Mouse (Mus musculus): ENCODE measurements around the gene Higd1c. TPM values are rescaled to one million over a fixed set of nuclear protein-coding genes. Genes with fewer than 3 reads are reported as not detected.
"Not testable (repeated sequence)": the region's sequence is repeated elsewhere in the genome, so short reads cannot be mapped to it uniquely, and the experiment has no call there.

Higd1c gene
- polyA plus RNA-seq, 1 experiment from 2014 or later = not detected

- no peak overlapping the region for H3K27ac ChIP-seq (ENCODE audit: low read depth, low read length)
- no peak overlapping the region for H3K4me3 ChIP-seq (ENCODE audit: low read depth, low read length)
- H3K36me3 ChIP-seq (ENCODE audit: control insufficient read depth, insufficient read depth, low read length) = peaks cover 24% of the 10 kb centered on the region
- H3K9me3 ChIP-seq (replicated peaks; ENCODE audit: control insufficient read depth, low read length) = no peaks in the 10 kb centered on the region
- no peak overlapping the region for H3K4me2 ChIP-seq (ENCODE audit: low read length)
- H3K9ac ChIP-seq (ENCODE audit: low read length) = no peak overlapping the region
- no peaks in the 10 kb centered on the region for H3K27me3 ChIP-seq (replicated peaks; ENCODE audit: control insufficient read depth, insufficient read depth, low read length)
- ATAC-seq (no peak), DNase-seq (ENCODE audit: low spot score) (no peak)
- WGBS = 71% methylated on average over 4 of the region's 4 CpGs
- no peaks in the 10 kb centered on the region for H3K4me1 ChIP-seq (ENCODE audit: control insufficient read depth, insufficient read depth, low read length)
These were observed 49.7 kb downstream of the Higd1c start for GRCm38 (mm10) chr15:100414011-100414410.

- no peak for ATAC-seq
- H3K27ac ChIP-seq (ENCODE audit: low read depth, low read length) = no peak overlapping the region
- no peak overlapping the region for H3K4me3 ChIP-seq (ENCODE audit: low read depth, low read length)
- H3K4me2 ChIP-seq (ENCODE audit: low read length) = no peak overlapping the region
- DNase-seq (ENCODE audit: low spot score) = no peak
- no peak overlapping the region for H3K9ac ChIP-seq (ENCODE audit: low read length)
- no peaks in the 10 kb centered on the region for H3K9me3 ChIP-seq (replicated peaks; ENCODE audit: control insufficient read depth, low read length)
- 93% methylated on average over 13 of the region's 13 CpGs for WGBS
- H3K36me3 ChIP-seq (ENCODE audit: control insufficient read depth, insufficient read depth, low read length) = peaks cover 18% of the 10 kb centered on the region
- no peaks in the 10 kb centered on the region for H3K4me1 ChIP-seq (ENCODE audit: control insufficient read depth, insufficient read depth, low read length)
- no peaks in the 10 kb centered on the region for H3K27me3 ChIP-seq (replicated peaks; ENCODE audit: control insufficient read depth, insufficient read depth, low read length)
These were observed 50.6 kb downstream of the Higd1c start for GRCm38 (mm10) chr15:100414942-100415341.

GRCm38 (mm10) chr15:100415684-100416083 lies 51.3 kb downstream of the Higd1c start:
- 85% methylated on average over 8 of the region's 8 CpGs for WGBS
- no peak overlapping the region for H3K27ac ChIP-seq (ENCODE audit: low read depth, low read length)
- H3K4me3 ChIP-seq (ENCODE audit: low read depth, low read length) = no peak overlapping the region

GRCm38 (mm10) chr15:100417854-100418450 lies 53.6 kb downstream of the Higd1c start:
- WGBS = 86% methylated on average over 9 of the region's 9 CpGs
- H3K4me3 ChIP-seq (ENCODE audit: low read depth, low read length) = no peak overlapping the region
- no peak overlapping the region for H3K4me2 ChIP-seq (ENCODE audit: low read length)
- no peak overlapping the region for H3K9ac ChIP-seq (ENCODE audit: low read length)
- H3K27ac ChIP-seq (ENCODE audit: low read depth, low read length) = no peak overlapping the region
- H3K9me3 ChIP-seq (replicated peaks; ENCODE audit: control insufficient read depth, low read length) = no peaks in the 10 kb centered on the region
- no peaks in the 10 kb centered on the region for H3K27me3 ChIP-seq (replicated peaks; ENCODE audit: control insufficient read depth, insufficient read depth, low read length)
- ATAC-seq = no peak
- DNase-seq (ENCODE audit: low spot score) = no peak
- peaks cover 6% of the 10 kb centered on the region; the same call in 1 of the 2 replicates for H3K4me1 ChIP-seq (ENCODE audit: control insufficient read depth, insufficient read depth, low read length)
- H3K36me3 ChIP-seq (ENCODE audit: control insufficient read depth, insufficient read depth, low read length) = no peaks in the 10 kb centered on the region

More at GRCm38 (mm10) chr15:100415684-100416083, 51.3 kb downstream of the Higd1c start:
- no peak for DNase-seq (ENCODE audit: low spot score)
- H3K36me3 ChIP-seq (ENCODE audit: control insufficient read depth, insufficient read depth, low read length) = peaks cover 10% of the 10 kb centered on the region; the same call in 1 of the 2 replicates
- H3K9me3 ChIP-seq (replicated peaks; ENCODE audit: control insufficient read depth, low read length) = no peaks in the 10 kb centered on the region
- ATAC-seq = no peak
- no peaks in the 10 kb centered on the region for H3K27me3 ChIP-seq (replicated peaks; ENCODE audit: control insufficient read depth, insufficient read depth, low read length)
- no peaks in the 10 kb centered on the region for H3K4me1 ChIP-seq (ENCODE audit: control insufficient read depth, insufficient read depth, low read length)
- H3K4me2 ChIP-seq (ENCODE audit: low read length) = no peak overlapping the region
- no peak overlapping the region for H3K9ac ChIP-seq (ENCODE audit: low read length)

GRCm38 (mm10) chr15:100419311-100419710 lies 55.0 kb downstream of the Higd1c start:
- 0 out of 2 replicates have a peak overlapping the region, but pooled peaks have one; percentile 21 for H3K9ac ChIP-seq (ENCODE audit: low read length)
- no peak for ATAC-seq

GRCm38 (mm10) chr15:100419901-100420745 lies 55.8 kb downstream of the Higd1c start:
- Histone ChIP-seq H3K4me1 (ENCODE audit: control insufficient read depth, insufficient read depth, low read length) (peaks cover 12% of the 10 kb centered on the region), H3K9me3 (replicated peaks; ENCODE audit: control insufficient read depth, low read length) (no peaks in the 10 kb centered on the region), H3K4me3 (ENCODE audit: low read depth, low read length) (no peak overlapping the region), H3K4me2 (ENCODE audit: low read length) (no peak overlapping the region), H3K27ac (ENCODE audit: low read depth, low read length) (no peak overlapping the region), H3K9ac (ENCODE audit: low read length) (no peak overlapping the region; the same call in 1 of the 2 replicates), H3K36me3 (ENCODE audit: control insufficient read depth, insufficient read depth, low read length) (no peaks in the 10 kb centered on the region), H3K27me3 (replicated peaks; ENCODE audit: control insufficient read depth, insufficient read depth, low read length) (peaks cover 18% of the 10 kb centered on the region)
- DNase-seq (ENCODE audit: low spot score) (no peak), ATAC-seq (no peak)
- 68% methylated on average over 9 of the region's 9 CpGs for whole genome bisulfite sequencing

More at GRCm38 (mm10) chr15:100419311-100419710, 55.0 kb downstream of the Higd1c start:
- peaks cover 12% of the 10 kb centered on the region for H3K4me1 ChIP-seq (ENCODE audit: control insufficient read depth, insufficient read depth, low read length)
- no peak overlapping the region for H3K27ac ChIP-seq (ENCODE audit: low read depth, low read length)
- WGBS = 79% methylated on average over 8 of the region's 8 CpGs
- H3K9me3 ChIP-seq (replicated peaks; ENCODE audit: control insufficient read depth, low read length) = no peaks in the 10 kb centered on the region
- DNase-seq (ENCODE audit: low spot score) = no peak
- H3K4me2 ChIP-seq (ENCODE audit: low read length) = no peak overlapping the region
- no peaks in the 10 kb centered on the region for H3K36me3 ChIP-seq (ENCODE audit: control insufficient read depth, insufficient read depth, low read length)
- no peak overlapping the region for H3K4me3 ChIP-seq (ENCODE audit: low read depth, low read length)
- H3K27me3 ChIP-seq (replicated peaks; ENCODE audit: control insufficient read depth, insufficient read depth, low read length) = peaks cover 10% of the 10 kb centered on the region

GRCm38 (mm10) chr15:100421059-100421757 lies 56.9 kb downstream of the Higd1c start:
- no peak for DNase-seq (ENCODE audit: low spot score)
- H3K9ac ChIP-seq (ENCODE audit: low read length) = peak overlapping the region; percentile 17; the same call in 1 of the 2 replicates
- 48% methylated on average over 8 of the region's 8 CpGs for WGBS
- ATAC-seq = no peak
- H3K36me3 ChIP-seq (ENCODE audit: control insufficient read depth, insufficient read depth, low read length) = no peaks in the 10 kb centered on the region
- H3K4me2 ChIP-seq (ENCODE audit: low read length) = peak overlapping the region; percentile 69
- no peaks in the 10 kb centered on the region for H3K9me3 ChIP-seq (replicated peaks; ENCODE audit: control insufficient read depth, low read length)
- peak overlapping the region; percentile 93; the same call in 1 of the 2 replicates for H3K4me3 ChIP-seq (ENCODE audit: low read depth, low read length)
- peaks cover 12% of the 10 kb centered on the region for H3K4me1 ChIP-seq (ENCODE audit: control insufficient read depth, insufficient read depth, low read length)
- H3K27ac ChIP-seq (ENCODE audit: low read depth, low read length) = no peak overlapping the region
- peaks cover 23% of the 10 kb centered on the region for H3K27me3 ChIP-seq (replicated peaks; ENCODE audit: control insufficient read depth, insufficient read depth, low read length)

GRCm38 (mm10) chr15:100421758-100422197 lies 57.4 kb downstream of the Higd1c start, which contains the start of gene Gm5475:
TSS of gene Gm5475 (plus strand) at chr15:100422147.
- H3K9me3 ChIP-seq (replicated peaks; ENCODE audit: control insufficient read depth, low read length); H3K27ac ChIP-seq (ENCODE audit: low read depth, low read length); DNase-seq (ENCODE audit: low spot score); H3K36me3 ChIP-seq (ENCODE audit: control insufficient read depth, insufficient read depth, low read length); ATAC-seq: not testable (repeated sequence)
- Histone ChIP-seq H3K4me1 (ENCODE audit: control insufficient read depth, insufficient read depth, low read length) (peaks cover 12% of the 10 kb centered on the region), H3K9ac (ENCODE audit: low read length) (peak within 1 kb of the TSS; percentile 85), H3K4me2 (ENCODE audit: low read length) (peak within 1 kb of the TSS; percentile 69), H3K27me3 (replicated peaks; ENCODE audit: control insufficient read depth, insufficient read depth, low read length) (peaks cover 23% of the 10 kb centered on the region), H3K4me3 (ENCODE audit: low read depth, low read length) (peak within 1 kb of the TSS; percentile 93)
- WGBS = 20% methylated on average over 3 of the region's 3 CpGs
